Mouse (Mus musculus): ENCODE results near the gene Ppp1r17.

GRCm38 (mm10) chr6:55979766-55980165 lies 37.5 kb upstream of the Ppp1r17 start:
- TF ChIP-seq CTCF (IDR thresholded peaks at IDR 0.05; ENCODE audit: low read depth, low read length) (no peak), POLR2A (IDR thresholded peaks at IDR 0.05; ENCODE audit: insufficient read depth, low read length) (no peak)
